Mouse (Mus musculus) olfactory bulb, adult 2 months (tissue): ENCODE results near the gene Copg1.

Experiments
- CTCF ChIP-seq: fragments of 200-500 bp; IDR thresholded peaks from 2 replicates; pipeline ENCODE4 v1.5.1; 2012; ENCODE audit warnings: low read depth, mild to moderate bottlenecking, low read length, moderate library complexity; ENCODE audit not compliant: insufficient read depth
- POLR2A ChIP-seq: fragments of 200-500 bp; IDR thresholded peaks from 2 replicates; pipeline ENCODE4 v1.6.1; 2012; ENCODE audit warnings: mild to moderate bottlenecking, low read depth, low read length, moderate library complexity; ENCODE audit not compliant: insufficient read depth

DNA sequence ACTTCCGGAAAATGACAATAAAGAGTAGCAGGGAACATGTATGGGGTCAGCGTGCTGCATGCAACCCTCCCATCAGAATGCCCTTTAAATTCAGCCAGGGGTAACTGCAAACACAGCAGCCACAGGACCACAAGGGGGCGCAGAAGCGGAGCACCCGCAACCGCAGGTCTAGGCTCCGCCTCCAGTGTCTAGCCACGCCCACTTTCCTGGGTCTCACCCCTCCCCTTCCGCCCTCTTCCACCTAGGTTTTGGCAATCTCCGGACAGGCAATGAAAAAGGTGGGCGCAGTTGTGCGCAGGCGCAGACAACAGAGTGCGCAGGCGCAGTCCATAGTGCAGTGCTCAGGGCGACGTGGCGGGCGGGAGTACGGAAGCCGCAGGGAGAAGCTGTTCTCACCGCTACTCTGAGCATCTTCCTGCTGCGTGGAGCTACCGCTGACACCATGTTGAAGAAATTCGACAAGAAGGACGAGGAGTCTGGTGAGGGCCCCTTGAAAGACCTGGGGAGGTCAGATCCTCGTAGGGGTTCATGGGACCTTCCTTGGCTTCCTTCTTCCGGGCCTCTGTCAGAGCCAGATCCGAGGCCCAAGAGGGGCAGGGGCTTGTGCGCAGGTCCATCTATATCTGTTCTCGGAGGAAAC lies at the start of gene Copg1:
- peak; percentile 69 for TF ChIP-seq CTCF
- TF ChIP-seq POLR2A: peak; percentile 64
